Mouse (Mus musculus) lung, postnatal 0 days (tissue): Measurements from ENCODE around the gene Tbc1d9b.
"Not testable (repeated sequence)": the region's sequence is repeated elsewhere in the genome, so short reads cannot be mapped to it uniquely, and the experiment has no call there.

Experiments used
- CTCF ChIP-seq: IDR thresholded peaks from 2 replicates; pipeline ENCODE4 v1.5.1; 2016; ENCODE audit warnings: antibody characterized with exemption, mild to moderate bottlenecking
- EP300 ChIP-seq: IDR thresholded peaks from 2 replicates; pipeline ENCODE4 v1.6.1; 2016; ENCODE audit warnings: antibody characterized with exemption, mild to moderate bottlenecking, control low read depth

DNA sequence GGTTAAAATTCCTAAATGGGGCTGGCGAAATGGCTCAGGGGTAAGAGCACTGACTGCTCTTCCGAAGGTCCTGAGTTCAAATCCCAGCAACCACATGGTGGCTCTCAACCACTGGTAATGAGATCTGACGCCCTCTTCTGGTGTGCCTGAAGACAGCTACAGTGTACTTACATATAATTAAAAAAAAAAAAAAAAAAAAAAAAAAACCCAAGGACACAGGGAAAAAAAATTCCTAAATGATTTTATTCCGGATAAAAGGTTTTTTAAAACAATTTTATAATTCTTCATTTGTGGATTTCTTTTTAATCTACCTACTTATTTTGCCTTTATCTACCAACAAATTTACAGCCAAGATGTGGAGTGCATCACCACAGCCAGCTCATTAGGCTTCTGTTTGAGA, 29.2 kb upstream of the Tbc1d9b start:
- TF ChIP-seq EP300, CTCF: not testable (repeated sequence)
